In the genomic region with DNA sequence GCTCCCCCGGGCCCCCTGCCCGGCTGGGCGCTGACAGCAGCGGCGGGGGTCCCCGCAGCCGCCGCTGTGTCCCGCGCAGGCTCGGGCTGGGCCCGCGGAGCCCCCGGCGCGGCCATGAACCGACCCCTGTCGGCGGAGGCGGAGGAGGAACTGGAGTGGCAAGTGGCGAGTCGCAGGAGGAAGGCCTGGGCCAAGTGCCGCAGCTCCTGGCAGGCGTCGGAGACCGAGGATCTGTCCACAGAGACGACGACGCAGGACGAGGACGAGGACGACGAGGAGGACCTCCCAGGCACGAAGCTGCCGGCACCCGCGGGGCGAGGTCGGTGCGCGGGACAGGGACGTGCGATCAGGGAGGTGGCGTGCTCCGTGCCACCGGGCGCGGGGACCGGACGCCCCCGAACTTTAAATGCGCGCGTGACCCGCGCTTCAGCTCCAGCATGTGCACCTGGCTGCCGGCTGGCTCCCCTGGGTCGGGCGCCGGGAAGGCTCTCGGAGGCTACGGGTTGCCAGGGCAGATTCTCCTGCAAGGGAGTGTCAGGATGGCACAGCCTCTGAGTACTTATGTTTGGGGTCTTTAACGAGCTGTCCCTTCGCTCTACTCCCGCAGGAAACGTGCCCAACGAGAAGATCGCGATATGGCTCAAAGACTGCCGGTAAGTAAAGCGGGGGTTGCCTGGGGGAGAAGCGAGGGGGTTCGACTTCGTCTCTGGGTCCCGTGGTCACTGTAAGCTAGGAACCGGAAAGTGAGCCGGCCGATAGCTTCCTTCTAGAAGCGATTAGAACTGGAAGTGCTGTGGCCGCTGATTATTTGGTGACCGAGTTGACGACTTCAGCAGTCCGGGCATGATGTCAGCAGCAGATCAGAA, we compare ENCODE assay signal across 7 mouse cellular contexts. TPM values are rescaled to one million over a fixed set of nuclear protein-coding genes. Genes with fewer than 3 reads are reported as not detected.
DNase-seq lines count a peak whose midpoint lies in the region; ATAC-seq and TF ChIP-seq lines count a peak whose summit lies in the region.

No protein-coding gene starts in this region.

- ATAC-seq in hindbrain, embryonic 15.5 days (ENCODE audit: low FRiP score, low read depth), result peak; percentile 90

- DNase-seq in ZHBTc4 (ENCODE audit: low read depth, low spot score), result peak; percentile 82
- DNase-seq in cerebellum, postnatal 14 days, result peak; percentile 79 to 83
- DNase-seq in frontal cortex, postnatal 36 days (ENCODE audit: low spot score in 2 of 2), result peak; percentile 67 to 71
- peak; percentile 51 to 62 for DNase-seq in left cerebral cortex, adult 2 months (ENCODE audit: extremely low spot score in 1 of 2, low spot score in 2 of 2)
- DNase-seq in retina, postnatal 7 days (ENCODE audit: low read depth, low spot score), result peak; percentile 43

- intact Hi-C loops in left cerebral cortex, adult 2 months (cut with DNase I), result loop anchor here (5.0 to 10.0 kb wide), 3 partner anchors 178 to 1591 kb away; partner anchors contain the start of genes Cerkl and Neurod1

- no peaks in the 10 kb centered on the region for H3K27me3 ChIP-seq in hindbrain, embryonic 15.5 days

- H3K4me3 ChIP-seq in hindbrain, embryonic 15.5 days, result peak overlapping the region; percentile 87
- peak overlapping the region; percentile 75 for H3K4me3 ChIP-seq in left cerebral cortex, adult 2 months
- H3K4me3 ChIP-seq in macrophage (ENCODE audit: inconsistent target), result peak overlapping the region; percentile 70

- peak overlapping the region; percentile 81 for H3K4me2 ChIP-seq in hindbrain, embryonic 15.5 days

- H3K4me1 ChIP-seq in hindbrain, embryonic 15.5 days (replicated peaks), result peaks cover 19% of the 10 kb centered on the region

- H3K27ac ChIP-seq in hindbrain, embryonic 15.5 days (replicated peaks), result peak overlapping the region; percentile 80
- peak overlapping the region; percentile 96 for H3K27ac ChIP-seq in left cerebral cortex, adult 2 months
- peak overlapping the region; percentile 92 for H3K27ac ChIP-seq in macrophage

- H3K9ac ChIP-seq in hindbrain, embryonic 15.5 days, result peak overlapping the region; percentile 87

- H3K36me3 ChIP-seq in hindbrain, embryonic 15.5 days, result no peaks in the 10 kb centered on the region
- H3K36me3 ChIP-seq in macrophage (ENCODE audit: inconsistent target), result peaks cover 16% of the 10 kb centered on the region

- no peaks in the 10 kb centered on the region for H3K9me3 ChIP-seq in hindbrain, embryonic 15.5 days

- no peak; the same call in 1 of the 2 replicates for TF ChIP-seq CTCF in left cerebral cortex, adult 2 months (IDR thresholded peaks at IDR 0.05)

- WGBS in hindbrain, embryonic 15.5 days, result under 1% methylated on average over 82 of the region's 83 CpGs
- under 1% methylated on average over 81 of the region's 83 CpGs for WGBS in macrophage (ENCODE audit: missing documents)

- peaks cover 47% of the 10 kb centered on the region for H3K79me2 ChIP-seq in macrophage (ENCODE audit: inconsistent target)

RNA-seq across cellular contexts. Expression of gene Itprid2, which starts 0.5 kb away (rescaled TPM):
- polyA plus RNA-seq in hindbrain, embryonic 15.5 days (2015; fragmentation: Nextera tagmentation; extraction: Ambion mirVana), result 5.2 and 6.2 TPM in 2 replicates
- total RNA-seq in left cerebral cortex, adult 2 months (2021), result 10 to 100 TPM; 38.6 to 39.6 TPM
- total RNA-seq in macrophage (2018; cell fraction: chromatin; rRNA removed), result 100 to 1,000 TPM; 143 to 468 (median 226) TPM
- 100 to 1,000 TPM in 11 of 26 experiments, 10 to 100 TPM in 15; 68.3 to 136 (median 91.3) TPM for total RNA-seq in macrophage (2018; cell fraction: cytosol; rRNA removed)
- total RNA-seq in macrophage (2018; cell fraction: nucleus; rRNA removed), result 100 to 1,000 TPM; 127 to 285 (median 158) TPM
- 48.7 to 63.4 TPM (median 53.3 TPM) in 3 replicates for polyA plus RNA-seq in macrophage (2018)

Comparison
In these comparisons a context has a peak if more than half of its experiments do, and no peak if none do; other contexts are left out.
1. Peak in every context shown above with its lines: DNase-seq, ATAC-seq, H3K4me3 ChIP-seq and H3K27ac ChIP-seq.